Mouse (Mus musculus) c-Kit-negative CD71-positive TER-119-positive erythroid progenitor cells, embryonic 14.5 days (primary cell): ENCODE data around the gene Slain1.

ENCODE experiments used
- DNase-seq: peaks from one replicate; pipeline ENCODE4 v3.0.0-alpha.2; 2013; ENCODE audit warnings: low read depth, low spot score

Slain1 gene

DNA sequence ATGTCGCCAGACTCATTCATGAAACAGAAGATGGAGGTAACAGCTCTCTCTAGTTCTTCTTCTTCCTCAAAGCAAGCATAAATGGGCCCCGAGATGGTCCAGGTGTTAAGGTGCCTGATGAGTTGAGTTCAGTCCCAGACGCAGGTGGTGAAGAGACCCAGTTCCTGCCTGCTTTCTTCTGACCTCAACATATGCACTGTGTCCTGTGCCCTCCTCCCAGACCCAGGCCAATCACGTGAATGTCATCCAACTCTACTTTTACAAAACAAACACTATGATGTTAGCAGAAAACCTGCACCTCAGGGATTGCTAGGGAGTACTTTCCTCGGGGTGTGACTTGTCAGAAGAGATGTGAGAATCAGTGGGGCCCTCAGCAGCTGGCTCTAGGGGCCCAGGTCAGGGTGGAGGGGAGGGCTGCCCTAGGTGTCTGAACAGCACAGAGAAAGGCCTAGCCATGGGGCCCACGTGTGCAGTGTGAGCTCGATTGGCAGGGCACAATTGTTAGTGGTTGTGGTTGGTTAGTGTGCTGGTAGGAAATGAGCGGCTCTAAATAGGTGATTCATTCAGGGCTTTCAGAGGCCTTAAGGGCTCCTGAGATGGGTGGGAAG is 16.4 kb downstream of the Slain1 start:
- no peak for DNase-seq

DNA sequence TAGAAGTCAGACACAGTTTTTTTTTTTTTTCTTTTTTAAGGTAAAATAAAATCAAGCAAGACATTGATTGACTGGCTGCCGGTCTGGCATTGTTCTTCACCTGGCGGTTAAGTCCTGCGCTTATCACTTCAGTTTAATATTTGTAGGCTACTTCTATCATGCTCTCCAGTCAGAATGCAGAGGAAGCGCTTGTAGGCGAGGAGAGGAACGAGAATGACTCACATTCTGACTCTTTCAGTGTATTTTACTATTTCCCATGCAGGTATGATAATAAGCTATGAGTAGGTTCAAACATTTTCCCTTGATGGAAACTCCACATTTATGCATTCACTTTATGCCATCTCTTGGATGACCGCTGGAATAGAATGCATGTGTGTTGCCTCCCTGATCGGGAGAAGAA is 17.0 kb downstream of the Slain1 start:
- no peak for DNase-seq

DNA sequence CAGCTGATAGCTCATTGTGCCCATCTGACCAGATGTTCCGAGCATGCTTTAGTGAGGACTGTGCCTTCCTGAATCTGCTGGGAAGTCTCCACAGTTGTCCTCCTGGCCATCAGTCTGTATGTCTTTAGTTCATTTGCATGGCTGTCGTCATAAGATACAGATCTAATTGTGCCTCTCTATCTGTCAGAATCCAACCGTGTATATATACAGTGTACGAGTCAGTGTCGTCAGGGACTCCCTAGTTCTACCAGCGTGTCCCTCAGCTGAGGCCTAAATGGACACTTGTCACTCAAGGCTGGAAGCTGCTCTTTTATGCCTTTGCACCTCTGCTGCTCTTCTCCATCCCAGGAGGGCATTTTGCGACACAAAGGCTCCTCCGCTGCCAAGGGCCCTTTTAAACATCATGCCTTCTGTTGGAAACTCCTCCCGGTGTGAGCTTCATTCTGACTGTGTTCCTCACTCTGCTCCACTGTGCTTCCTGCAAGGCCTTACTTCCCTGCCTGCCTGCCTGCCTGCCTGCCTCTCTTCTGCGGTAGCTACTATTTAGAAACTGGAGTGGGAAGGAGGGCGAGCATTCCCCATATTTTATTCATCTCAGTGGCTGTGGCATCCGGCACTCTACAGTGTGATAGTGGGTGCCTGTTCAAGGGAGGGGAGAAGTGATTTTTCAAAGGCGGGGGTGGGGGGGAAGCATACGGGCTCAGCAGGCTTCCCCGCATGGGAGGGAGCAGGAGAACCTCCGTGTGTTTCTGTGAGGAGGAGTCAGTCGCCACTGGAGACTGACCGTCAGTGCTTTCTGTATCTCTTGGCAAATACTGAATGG is 29.6 kb downstream of the Slain1 start:
- no peak for DNase-seq

DNA sequence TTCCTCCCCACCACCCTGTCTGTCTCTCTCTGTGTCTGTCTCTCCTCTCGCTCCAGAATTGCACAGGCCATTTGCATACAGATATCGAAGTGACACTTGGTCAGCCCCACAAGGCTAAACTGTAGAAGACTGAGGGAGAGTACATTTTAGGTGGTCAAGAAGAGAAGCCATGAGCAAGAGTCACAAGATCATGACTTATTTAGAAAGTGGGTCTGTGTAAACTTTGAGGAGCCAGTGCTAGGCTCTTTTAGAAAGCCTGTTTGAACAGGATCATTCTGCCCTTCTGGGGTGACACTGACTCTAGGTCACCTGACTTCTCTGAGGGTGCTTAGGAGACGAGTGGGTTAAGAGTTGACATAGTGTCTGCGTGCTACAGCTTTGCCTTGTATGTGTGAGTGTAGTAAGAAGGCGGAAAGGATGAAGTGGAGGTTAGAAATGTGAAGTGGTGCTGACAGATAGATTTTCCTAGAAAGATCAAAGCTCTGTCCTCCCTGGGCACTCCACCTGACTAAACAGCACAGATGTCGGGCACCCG is 30.3 kb downstream of the Slain1 start:
- no peak for DNase-seq

DNA sequence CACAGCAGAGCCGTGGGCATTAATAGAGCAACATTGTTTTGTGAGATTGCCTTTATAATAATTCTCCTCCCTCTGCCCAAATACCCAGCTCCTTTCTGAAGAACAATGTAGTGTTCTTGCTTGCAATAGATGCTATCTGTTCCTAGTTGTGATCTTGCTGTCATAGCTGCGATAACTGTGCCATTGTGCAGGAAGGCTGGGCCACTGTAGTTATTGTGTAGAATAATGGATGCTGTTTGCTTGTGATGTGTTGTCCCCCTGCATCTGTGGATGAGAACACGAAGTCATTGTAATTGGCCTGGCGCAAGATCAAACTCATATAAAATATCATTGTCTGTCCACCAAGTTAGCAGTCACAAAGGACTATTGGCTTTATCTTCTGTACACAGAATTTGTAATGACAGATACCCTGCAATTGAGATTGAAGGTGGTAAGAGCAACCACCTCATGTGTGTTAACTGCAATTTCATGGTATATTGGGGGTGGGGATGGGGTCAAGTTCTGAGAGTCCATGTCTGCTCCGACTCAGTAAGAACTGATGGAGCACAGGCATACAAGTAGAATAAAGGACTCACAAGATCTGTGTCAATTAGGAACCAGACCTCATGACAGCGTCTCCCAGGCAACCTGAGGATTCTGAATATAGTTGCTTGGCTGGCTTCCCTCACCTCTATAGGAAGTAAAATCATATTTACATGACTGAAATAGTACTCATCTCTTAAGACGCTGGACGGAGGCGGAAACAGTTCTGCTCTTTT is 32.8 kb downstream of the Slain1 start:
- no peak for DNase-seq

DNA sequence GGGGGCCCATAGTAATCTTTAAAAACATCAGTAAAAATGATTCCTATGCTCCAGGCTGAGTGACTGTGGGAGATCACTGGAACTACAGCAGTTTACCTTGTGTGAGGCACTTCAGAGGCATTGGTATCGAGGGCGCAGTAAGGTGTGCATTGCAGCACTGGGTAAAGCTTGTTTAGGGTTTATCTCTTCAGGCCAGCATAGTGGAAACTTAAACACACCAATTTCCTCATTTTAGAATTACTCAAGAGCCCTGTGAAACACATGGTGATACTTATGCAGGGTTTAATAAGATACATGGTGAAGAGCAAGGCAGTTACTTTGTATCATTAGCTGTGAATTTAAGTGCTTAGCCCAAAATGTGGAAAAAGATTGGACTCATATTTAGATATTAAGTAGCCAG is 37.0 kb downstream of the Slain1 start:
- DNase-seq: no peak

DNA sequence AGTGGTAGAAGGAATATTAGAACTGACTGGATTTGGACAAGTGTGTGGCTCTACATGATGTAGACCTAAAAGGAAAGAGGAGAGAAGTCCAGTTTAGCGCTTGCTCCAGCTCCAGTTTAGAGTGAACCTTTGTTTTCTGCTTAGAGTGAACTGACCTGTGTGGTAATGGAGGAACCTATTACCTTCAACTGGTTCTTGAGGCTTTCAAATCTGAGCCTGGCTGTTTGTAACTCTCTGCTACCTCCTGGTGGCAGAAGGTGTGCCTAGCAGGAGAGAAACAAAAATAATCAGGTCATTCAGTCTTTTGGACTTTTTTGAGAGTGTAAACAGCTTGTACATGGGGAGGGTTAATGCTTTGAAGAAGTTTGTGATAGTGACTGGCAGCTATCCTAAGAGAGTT is 44.3 kb downstream of the Slain1 start:
- DNase-seq: no peak

DNA sequence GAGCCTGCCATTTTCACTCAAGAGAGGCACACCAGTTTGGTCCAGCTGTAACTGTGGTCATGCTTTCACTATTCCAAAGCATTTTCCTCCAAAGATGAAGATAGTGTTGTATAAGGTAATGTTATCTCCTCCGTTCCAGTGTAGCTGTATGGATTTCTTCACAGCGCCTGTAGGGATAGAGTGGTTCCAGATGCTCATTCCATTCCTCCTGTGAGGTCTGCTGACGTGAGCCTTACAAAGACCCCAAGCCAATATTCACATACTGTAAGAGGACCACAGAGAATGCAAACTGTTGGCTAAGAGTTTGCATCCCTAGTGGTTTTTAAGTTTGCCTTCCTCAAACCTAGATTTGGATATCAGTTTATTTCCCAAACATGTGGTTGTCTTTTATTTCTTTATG is 45.6 kb downstream of the Slain1 start:
- DNase-seq: no peak

DNA sequence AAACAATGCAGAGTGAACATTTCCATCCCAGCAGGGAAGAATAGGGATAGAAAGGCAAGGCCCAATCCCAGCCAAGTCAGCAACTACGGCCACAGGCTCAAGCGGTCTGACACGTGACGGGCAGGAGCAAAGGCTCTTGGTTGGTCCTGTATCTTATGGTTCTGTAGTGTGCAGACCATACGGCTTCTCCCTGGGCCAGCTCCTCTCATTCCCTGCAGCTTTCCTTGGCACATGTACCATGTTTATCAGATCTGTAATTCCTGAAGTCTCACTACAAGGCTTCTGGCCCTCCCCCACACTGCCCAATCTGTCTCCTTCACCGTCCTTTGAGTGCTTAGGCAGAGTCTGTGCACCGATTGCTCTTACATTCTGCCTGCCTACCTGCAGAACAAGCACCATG is 47.1 kb downstream of the Slain1 start:
- no peak for DNase-seq

DNA sequence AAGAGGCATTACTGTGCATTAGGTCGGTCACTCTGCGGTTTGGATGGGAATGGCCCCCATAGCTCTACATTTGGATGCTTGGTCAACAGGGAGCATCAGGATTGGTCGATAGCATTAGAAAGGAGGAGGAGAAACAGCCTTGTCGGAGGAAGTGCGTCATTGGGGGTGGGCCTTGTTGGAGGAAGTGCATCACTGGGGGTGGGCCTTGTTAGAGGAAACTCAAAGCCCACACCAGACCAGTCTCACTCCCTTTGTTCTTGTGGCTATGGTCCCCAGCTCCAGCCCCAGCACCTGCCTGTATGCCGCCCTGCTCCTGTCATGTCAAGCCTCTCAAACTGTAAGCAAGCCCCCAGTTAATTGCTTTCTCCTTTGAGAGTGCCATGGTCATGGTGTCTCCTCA is 49.3 kb downstream of the Slain1 start:
- no peak for DNase-seq

DNA sequence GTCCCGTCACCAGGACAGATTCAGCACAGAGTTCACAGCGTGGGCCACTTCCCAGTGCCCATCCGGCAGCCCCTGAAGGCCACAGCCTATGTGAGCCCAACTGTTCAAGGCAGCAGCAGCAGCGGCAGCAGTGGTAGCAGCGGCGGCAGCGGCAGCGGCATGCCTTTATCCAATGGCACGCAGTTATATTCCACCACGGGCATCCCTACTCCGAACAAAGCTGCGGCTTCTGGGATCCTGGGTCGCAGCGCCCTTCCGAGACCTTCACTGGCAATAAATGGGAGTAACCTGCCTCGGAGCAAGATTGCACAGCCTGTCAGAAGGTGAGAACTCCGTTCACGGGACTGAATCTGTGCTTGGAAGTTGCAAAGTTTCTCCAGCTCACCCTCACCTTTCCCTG is 52.5 kb downstream of the Slain1 start:
- DNase-seq: no peak

DNA sequence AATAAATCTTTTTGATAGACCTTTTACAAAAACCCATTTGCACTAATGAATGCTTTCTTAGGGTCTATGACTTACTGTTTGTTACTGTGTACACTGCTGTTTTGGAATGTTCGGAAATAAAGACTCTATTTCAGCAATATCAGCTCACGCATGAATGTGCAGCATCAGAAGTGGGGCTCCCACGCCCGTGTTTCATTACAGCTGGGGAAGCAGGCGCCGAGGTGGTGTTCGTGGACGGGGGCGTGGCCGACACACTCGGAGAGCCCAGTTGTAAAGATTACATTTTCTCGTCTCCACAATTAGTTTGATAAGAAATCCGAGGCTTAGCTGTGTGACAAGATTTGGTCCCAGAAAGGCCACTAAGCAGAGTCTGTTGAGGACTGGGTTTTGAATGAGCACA is 54.7 kb downstream of the Slain1 start:
- DNase-seq: no peak

DNA sequence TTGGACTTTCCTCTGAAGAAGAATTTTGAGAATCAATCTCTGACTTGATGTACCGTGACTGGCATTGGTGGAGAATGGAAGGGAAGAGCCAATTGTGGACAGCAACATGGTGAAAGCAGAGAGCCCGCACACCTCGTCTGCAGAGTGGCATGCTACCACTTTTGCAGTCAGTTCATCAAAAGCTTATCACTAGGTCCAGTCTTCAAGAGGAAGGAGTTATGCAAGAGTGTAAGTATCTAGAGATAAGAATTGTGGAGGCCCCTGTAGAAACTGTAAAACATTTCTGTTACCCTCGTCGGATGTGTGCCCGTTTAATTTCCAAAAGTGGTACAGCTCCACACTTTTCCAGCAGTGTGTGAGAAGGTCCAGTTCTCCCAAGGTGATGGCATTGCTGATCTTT is 56.3 kb downstream of the Slain1 start:
- DNase-seq: no peak

DNA sequence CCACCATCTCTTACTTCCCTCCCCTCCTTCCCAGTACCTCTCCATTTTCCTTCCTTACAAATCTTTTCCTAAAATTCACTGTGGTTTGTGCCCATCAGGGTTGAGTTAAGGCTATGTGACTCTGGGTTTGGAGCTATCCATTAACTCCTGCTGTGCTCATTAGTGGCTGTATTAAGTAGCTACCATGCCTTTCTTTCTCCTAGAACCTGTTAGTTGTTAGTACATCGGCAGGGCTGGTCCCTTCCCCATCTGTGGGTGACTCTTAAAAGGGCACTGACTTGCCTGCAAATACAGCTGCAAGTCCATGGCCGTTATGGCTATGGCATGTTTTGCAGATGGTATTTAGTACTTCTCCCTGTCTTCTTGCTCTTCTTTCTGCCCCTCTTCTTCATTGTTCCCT is 58.6 kb downstream of the Slain1 start:
- DNase-seq: no peak

DNA sequence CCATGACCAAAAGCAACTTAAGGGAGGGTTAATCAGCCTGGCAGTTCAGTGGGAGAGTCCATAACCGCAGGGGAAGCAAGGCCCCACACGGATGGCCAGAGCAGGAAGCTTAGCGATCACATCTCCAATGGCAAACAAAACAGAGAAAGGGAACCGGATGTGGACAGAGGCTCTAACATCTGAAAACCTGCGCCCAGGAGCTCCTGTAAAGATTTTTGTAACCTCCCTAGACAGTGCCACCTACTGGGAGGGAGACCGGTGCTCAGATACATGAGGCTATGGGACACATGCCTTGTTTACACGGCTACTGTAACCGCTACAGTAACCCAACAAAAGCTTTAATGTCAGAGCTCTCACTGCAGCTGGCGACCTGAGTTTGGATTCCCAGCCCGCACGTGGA is 59.2 kb downstream of the Slain1 start:
- DNase-seq: no peak

DNA sequence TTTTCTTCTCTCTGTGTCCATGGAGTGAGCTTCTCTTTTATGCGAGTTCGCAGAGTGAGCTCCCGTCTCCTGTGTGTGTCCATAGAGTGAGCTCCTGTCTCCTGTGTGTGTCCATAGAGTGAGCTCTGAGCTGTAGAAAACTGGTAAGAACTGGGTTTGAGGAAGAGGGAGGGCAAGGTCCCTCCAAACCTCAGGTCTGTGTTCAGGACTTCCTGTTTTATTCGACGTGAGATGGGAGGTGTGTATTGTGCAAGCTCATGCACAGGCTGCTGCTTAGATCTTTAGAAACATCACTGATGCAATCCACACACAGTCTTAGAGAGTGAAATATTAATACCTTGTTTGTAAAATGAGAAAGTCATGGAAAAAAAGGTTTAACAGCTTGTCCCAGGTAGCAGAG is 63.0 kb downstream of the Slain1 start:
- DNase-seq: no peak

DNA sequence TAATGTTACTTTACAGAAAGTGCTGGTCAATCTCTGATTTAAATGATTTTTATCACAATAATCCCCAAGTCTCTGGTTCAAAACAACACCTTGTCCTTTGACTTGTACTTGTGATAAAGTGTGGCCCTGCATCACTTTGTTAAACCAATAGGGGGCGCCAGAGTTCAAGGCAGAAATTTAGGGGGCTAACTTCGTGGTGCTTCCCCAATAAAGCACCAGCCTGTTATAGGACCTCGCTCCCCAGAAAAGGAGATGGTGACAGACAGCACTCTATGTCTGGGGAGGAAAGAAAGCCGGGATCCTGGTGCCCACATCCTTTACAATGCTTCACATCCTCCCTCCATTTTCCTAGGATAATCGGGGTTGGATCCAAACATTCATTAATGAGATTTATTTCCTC is 67.5 kb downstream of the Slain1 start:
- no peak for DNase-seq

DNA sequence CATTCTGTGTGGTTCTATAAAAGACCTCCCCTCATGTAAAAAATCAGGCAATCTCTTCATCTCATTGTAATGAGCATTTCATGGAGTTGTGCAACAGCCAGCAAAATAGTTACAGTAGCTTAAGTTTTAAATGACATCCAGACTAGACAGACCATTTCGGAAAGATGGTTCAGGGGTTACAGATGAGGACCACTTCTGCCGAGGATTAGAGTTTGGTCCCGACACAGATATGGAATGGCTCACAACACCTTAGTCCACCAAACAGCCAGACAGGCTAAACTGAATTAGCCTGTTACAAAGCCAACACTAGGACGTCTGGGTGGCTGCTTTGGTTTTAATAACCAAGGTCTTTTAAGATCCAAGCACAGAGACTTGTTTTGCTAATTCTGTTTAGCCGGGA is 68.0 kb downstream of the Slain1 start:
- DNase-seq: no peak

DNA sequence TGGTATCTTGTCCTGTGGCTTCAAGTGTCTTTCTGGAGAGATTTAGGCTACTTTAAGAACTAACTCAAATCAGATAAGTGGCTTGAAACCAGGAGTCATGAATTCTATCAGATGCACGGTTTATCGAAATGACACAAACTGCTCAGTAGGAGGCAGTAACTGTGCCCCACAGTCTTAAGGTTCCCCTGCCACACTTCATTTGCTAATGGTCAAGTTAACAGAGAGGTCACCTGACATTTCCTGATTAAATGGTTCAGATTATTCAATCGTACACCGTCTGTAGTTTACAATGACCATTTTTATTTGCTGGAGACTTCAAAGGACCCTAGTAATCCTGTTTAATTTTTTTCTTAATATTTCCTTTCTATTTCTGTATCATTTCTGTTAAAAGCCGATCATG is 68.4 kb downstream of the Slain1 start:
- no peak for DNase-seq

DNA sequence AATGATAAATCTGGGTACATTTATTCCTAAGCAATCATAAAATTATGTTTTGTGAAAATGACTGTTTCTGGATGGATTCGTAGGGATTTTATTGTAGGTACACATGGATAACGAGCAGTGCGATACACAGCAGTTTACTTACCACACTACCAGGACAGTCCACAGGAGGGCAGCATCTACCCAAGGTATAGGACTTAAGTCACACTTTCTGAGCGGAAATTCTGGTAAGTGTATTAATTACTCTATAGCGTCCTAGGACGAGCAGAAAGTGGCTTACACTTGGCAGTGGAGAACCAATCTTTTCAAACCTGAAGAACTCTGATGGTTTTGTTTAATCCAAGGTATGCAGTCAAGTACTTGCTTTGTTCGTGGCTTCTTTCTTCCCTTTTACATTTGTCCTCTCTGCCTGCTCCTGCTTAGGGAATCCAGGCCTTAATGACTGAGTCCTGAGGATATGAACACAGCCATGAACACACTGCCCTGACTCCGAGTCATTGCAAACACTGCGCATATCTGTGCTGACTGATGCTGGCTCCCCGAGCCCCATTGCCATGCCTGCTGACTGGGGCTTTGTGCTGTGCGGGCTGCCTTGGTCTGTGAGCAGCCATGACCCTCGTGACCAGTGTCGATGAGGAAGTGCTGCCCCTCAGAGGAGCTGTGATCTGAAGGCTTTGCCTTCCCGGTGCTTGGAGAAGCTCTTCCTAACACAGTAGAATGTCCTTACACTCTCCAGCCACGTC is 69.0 kb downstream of the Slain1 start:
- DNase-seq: no peak

DNA sequence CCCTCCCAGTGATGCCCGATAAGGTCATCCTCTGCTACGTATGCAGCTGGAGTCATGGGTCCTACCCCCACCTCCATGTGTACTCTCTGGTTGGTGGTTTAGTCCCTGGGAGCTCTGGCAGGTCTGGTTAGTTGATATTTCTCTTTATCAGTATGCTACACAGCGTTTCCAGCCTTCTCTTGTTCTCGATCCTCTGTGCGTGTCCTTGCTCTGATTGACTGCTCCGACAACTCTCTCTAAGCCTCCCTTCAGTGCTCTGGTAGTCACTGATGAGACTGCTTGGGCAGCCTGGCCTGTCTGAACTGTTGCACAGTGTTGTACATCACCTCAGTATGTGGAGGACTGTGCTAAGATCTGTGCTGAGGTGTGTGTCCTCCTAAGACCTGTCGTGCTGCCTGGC is 70.1 kb downstream of the Slain1 start:
- no peak for DNase-seq
